Mouse (Mus musculus) testis, adult 2 months (tissue): ENCODE data around the gene Kcna7. TPM values are rescaled to one million over a fixed set of nuclear protein-coding genes. Genes with fewer than 3 reads are reported as not detected.
A peak's percentile ranks its signal among the peaks of the same experiment; 100 is the strongest.

Experiments used
- H3K27ac ChIP-seq: fragments of 200-500 bp; 2 replicates; pipeline ENCODE4 v1.5.1; 2012; ENCODE audit warnings: low read depth, low read length; ENCODE audit not compliant: control insufficient read depth, insufficient read depth
- H3K27me3 ChIP-seq: fragments of 200-500 bp; 2 replicates; pipeline ENCODE4 v1.6.1; 2012; ENCODE audit warnings: mild to moderate bottlenecking, low read length, moderate library complexity; ENCODE audit not compliant: control insufficient read depth, insufficient read depth
- H3K36me3 ChIP-seq: fragments of 200-500 bp; 2 replicates; pipeline ENCODE4 v1.6.1; 2012; ENCODE audit warnings: mild to moderate bottlenecking, low read length; ENCODE audit not compliant: control insufficient read depth, insufficient read depth
- H3K4me1 ChIP-seq: fragments of 200-500 bp; 2 replicates; pipeline ENCODE4 v1.6.1; 2012; ENCODE audit warnings: low read length; ENCODE audit not compliant: control insufficient read depth, insufficient read depth
- H3K4me3 ChIP-seq: fragments of 200-500 bp; 2 replicates; pipeline ENCODE4 v1.5.1; 2012; ENCODE audit warnings: low read depth, mild to moderate bottlenecking, low read length, moderate library complexity, mixed read lengths; ENCODE audit not compliant: control insufficient read depth
- CTCF ChIP-seq: fragments of 200-500 bp; IDR thresholded peaks from 2 replicates; pipeline ENCODE4 v1.5.1; 2012; ENCODE audit warnings: low read depth, mild to moderate bottlenecking, inconsistent platforms, low read length, moderate library complexity; ENCODE audit not compliant: control insufficient read depth, insufficient read depth, insufficient replicate concordance
- POLR2A ChIP-seq: fragments of 200-500 bp; IDR thresholded peaks from 2 replicates; pipeline ENCODE4 v1.6.1; 2012; ENCODE audit warnings: low read depth, mild to moderate bottlenecking, inconsistent platforms, low read length, moderate library complexity; ENCODE audit not compliant: control insufficient read depth
- polyA plus RNA-seq: library from polyadenylated mRNA; depleted of rRNA; stranded (reverse); fragments of >200 nt; gene quantifications from 2 replicates; pipeline ENCODE4 v1.2.3, GENCODE M21; 2012

The Kcna7 gene
- polyA plus RNA-seq, 1 experiment, result 1.1 TPM

GRCm38 (mm10) chr7:45409497-45410163, 4.2 kb downstream of the Kcna7 start:
- H3K27ac ChIP-seq, result no peak overlapping the region
- TF ChIP-seq POLR2A, result no peak
- no peak for TF ChIP-seq CTCF
- peaks cover 8% of the 10 kb centered on the region for H3K27me3 ChIP-seq
- peaks cover 33% of the 10 kb centered on the region for H3K4me1 ChIP-seq
- no peak overlapping the region for H3K4me3 ChIP-seq
- no peaks in the 10 kb centered on the region for H3K36me3 ChIP-seq

- H3K4me3 ChIP-seq, result no peak overlapping the region
These were observed 7.0 kb downstream of the Kcna7 start for GRCm38 (mm10) chr7:45412421-45412820.

GRCm38 (mm10) chr7:45413113-45413863, 7.8 kb downstream of the Kcna7 start, which contains the start of gene Ntf5:
Ntf5 (plus strand) TSS chr7:45413695.
- Histone ChIP-seq H3K27ac (no peak within 1 kb of the TSS), H3K36me3 (no peaks in the 10 kb centered on the region), H3K27me3 (peaks cover 10% of the 10 kb centered on the region), H3K4me1 (peaks cover 33% of the 10 kb centered on the region), H3K4me3 (peak within 1 kb of the TSS; percentile 73)
- no peak for TF ChIP-seq CTCF
- TF ChIP-seq POLR2A, result no peak

More at GRCm38 (mm10) chr7:45412421-45412820, 7.0 kb downstream of the Kcna7 start:
- no peak for TF ChIP-seq POLR2A
- TF ChIP-seq CTCF, result no peak
- no peak overlapping the region for H3K27ac ChIP-seq
- no peaks in the 10 kb centered on the region for H3K36me3 ChIP-seq
- peaks cover 25% of the 10 kb centered on the region for H3K4me1 ChIP-seq
- peaks cover 10% of the 10 kb centered on the region for H3K27me3 ChIP-seq

GRCm38 (mm10) chr7:45413864-45414739, 8.6 kb downstream of the Kcna7 start:
- peaks cover 10% of the 10 kb centered on the region for H3K27me3 ChIP-seq
- no peaks in the 10 kb centered on the region for H3K36me3 ChIP-seq
- no peak overlapping the region for H3K27ac ChIP-seq
- TF ChIP-seq CTCF (no peak), POLR2A (no peak)
- H3K4me3 ChIP-seq, result peak overlapping the region; percentile 73
- H3K4me1 ChIP-seq, result peaks cover 38% of the 10 kb centered on the region

DNA sequence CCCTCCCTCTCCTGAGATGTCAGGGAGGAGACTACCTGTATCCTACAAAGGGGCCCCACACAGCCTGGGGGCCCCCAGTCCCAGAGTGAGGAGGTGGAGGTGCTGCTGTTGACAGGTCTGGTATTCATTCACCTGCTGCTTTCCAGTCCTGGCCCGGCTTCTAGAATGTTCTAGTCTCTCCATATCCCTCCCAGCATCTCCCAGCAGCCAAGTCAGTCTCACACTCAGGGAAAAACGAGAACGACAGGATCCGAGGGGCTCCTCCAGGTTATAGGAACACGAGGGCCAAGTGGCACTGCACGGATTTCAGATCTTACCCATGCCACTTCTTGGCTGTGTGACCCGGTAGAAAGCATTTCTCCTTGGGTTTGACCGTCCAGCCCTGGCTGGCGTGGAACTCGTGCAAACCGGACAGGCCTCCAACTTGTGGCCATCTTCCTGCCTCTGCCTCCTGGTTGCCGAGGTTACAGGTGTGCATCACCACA, 9.3 kb downstream of the Kcna7 start:
- peaks cover 38% of the 10 kb centered on the region for H3K4me1 ChIP-seq
- H3K36me3 ChIP-seq, result no peaks in the 10 kb centered on the region
- TF ChIP-seq CTCF (no peak), POLR2A (no peak)
- H3K27ac ChIP-seq, result no peak overlapping the region
- peaks cover 10% of the 10 kb centered on the region for H3K27me3 ChIP-seq
- H3K4me3 ChIP-seq, result peak overlapping the region; percentile 72

- Histone ChIP-seq H3K4me3 (peak overlapping the region; percentile 72), H3K27me3 (peaks cover 10% of the 10 kb centered on the region), H3K27ac (no peak overlapping the region), H3K4me1 (peaks cover 38% of the 10 kb centered on the region), H3K36me3 (no peaks in the 10 kb centered on the region)
- no peak for TF ChIP-seq CTCF
- TF ChIP-seq POLR2A, result no peak
These were observed 10.2 kb downstream of the Kcna7 start for GRCm38 (mm10) chr7:45415636-45416035.

- no peaks in the 10 kb centered on the region; the same call in 1 of the 2 replicates for H3K36me3 ChIP-seq
- peaks cover 10% of the 10 kb centered on the region for H3K27me3 ChIP-seq
- peaks cover 37% of the 10 kb centered on the region for H3K4me1 ChIP-seq
- H3K4me3 ChIP-seq, result peak overlapping the region; percentile 86
- peak; percentile 51; the same call in 1 of the 2 replicates for TF ChIP-seq POLR2A
- no peak for TF ChIP-seq CTCF
- H3K27ac ChIP-seq, result peak overlapping the region; percentile 70
These were observed 12.6 kb downstream of the Kcna7 start for GRCm38 (mm10) chr7:45417962-45418492.
